Mouse (Mus musculus) hindbrain, embryonic 12.5 days (tissue): ENCODE measurements around the gene Dgkg. TPM values are rescaled to one million over a fixed set of nuclear protein-coding genes. Genes with fewer than 3 reads are reported as not detected.

Source experiments
- ATAC-seq: fragments of 200-750 bp; cut with Nextera tagmentation; 2 replicates; pipeline ENCODE4 v1.8.0; 2017; ENCODE audit warnings: moderate TSS enrichment; ENCODE audit not compliant: low FRiP score
- H3K27ac ChIP-seq: fragments of 300-500 bp; sonication (generic); 2 replicates; pipeline ENCODE4 v1.5.1; 2016; ENCODE audit warnings: mild to moderate bottlenecking
- H3K27me3 ChIP-seq: fragments of 300-500 bp; sonication (generic); 2 replicates; pipeline ENCODE4 v1.6.1; 2016; ENCODE audit warnings: mild to moderate bottlenecking
- H3K36me3 ChIP-seq: fragments of 300-500 bp; sonication (generic); 2 replicates; pipeline ENCODE4 v1.6.1; 2016; ENCODE audit warnings: mild to moderate bottlenecking
- H3K4me1 ChIP-seq: fragments of 300-500 bp; sonication (generic); 2 replicates; pipeline ENCODE4 v1.6.1; 2016
- H3K4me2 ChIP-seq: fragments of 300-500 bp; sonication (generic); replicated peaks from 2 replicates; pipeline ENCODE4 v1.6.1; 2016; ENCODE audit warnings: mild to moderate bottlenecking
- H3K4me3 ChIP-seq: fragments of 300-500 bp; sonication (generic); 2 replicates; pipeline ENCODE4 v1.5.1; 2016; ENCODE audit warnings: mild to moderate bottlenecking
- H3K9ac ChIP-seq: fragments of 300-500 bp; sonication (generic); 2 replicates; pipeline ENCODE4 v1.6.1; 2016; ENCODE audit warnings: mild to moderate bottlenecking, moderate library complexity
- H3K9me3 ChIP-seq: fragments of 300-500 bp; sonication (generic); replicated peaks from 2 replicates; pipeline ENCODE4 v1.6.1; 2016; ENCODE audit warnings: mild to moderate bottlenecking
- WGBS: fragments of 180-500 bp; shearing (Covaris S2); methylation state at CpG from one replicate; pipeline ENCODE4 v1.1.7; 2016; 5-methylcytosine and 5-hydroxymethylcytosine counted together
- polyA plus RNA-seq: library from polyadenylated mRNA; unstranded; fragments of >200 nt; fragmentation: Nextera tagmentation; extraction: Ambion mirVana; gene quantifications from 2 replicates; pipeline ENCODE4 v1.2.1, GENCODE M21; 2016

Dgkg gene
- polyA plus RNA-seq, 1 experiment from 2014 or later, result 0.17 TPM

GRCm38 (mm10) chr16:22551231-22552000, 105.6 kb downstream of the Dgkg start:
- Histone ChIP-seq H3K9me3 (no peaks in the 10 kb centered on the region), H3K4me2 (no peak overlapping the region), H3K36me3 (no peaks in the 10 kb centered on the region), H3K27ac (no peak overlapping the region), H3K4me1 (peaks cover 16% of the 10 kb centered on the region; the same call in 1 of the 2 replicates), H3K27me3 (peaks cover 9% of the 10 kb centered on the region; the same call in 1 of the 2 replicates), H3K9ac (no peak overlapping the region), H3K4me3 (no peak overlapping the region)
- 22% methylated on average over 11 of the region's 11 CpGs for WGBS
- ATAC-seq, result no peak

DNA sequence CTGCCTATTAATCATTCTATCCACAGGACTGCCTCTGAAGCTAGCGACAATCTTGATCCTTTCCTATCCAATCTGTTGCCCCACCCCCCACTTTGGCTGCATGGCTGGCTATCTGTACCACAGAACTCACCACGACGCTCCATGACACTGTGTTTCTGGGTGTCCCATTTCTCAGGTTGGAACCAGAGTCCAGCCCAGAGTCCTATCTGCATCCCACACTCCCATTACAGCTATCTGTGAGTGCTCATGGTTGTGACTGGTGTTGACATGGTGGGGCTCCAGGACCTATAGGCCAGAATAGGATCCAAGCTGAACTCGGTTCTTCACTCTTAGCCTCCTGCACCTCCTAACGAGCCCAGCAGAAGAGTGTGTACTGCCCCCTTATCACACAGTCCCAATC, 107.7 kb downstream of the Dgkg start:
- Histone ChIP-seq H3K36me3 (no peaks in the 10 kb centered on the region), H3K9me3 (no peaks in the 10 kb centered on the region), H3K4me2 (peak overlapping the region; percentile 66; the same call in 1 of the 2 replicates), H3K4me1 (peaks cover 23% of the 10 kb centered on the region), H3K9ac (no peak overlapping the region), H3K27me3 (peaks cover 9% of the 10 kb centered on the region; the same call in 1 of the 2 replicates), H3K4me3 (no peak overlapping the region), H3K27ac (no peak overlapping the region)
- WGBS, result 76% methylated on average over 5 of the region's 5 CpGs
- ATAC-seq, result no peak

GRCm38 (mm10) chr16:22548167-22549080, 108.6 kb downstream of the Dgkg start:
- peak overlapping the region; percentile 35 for H3K4me3 ChIP-seq
- peaks cover 17% of the 10 kb centered on the region; the same call in 1 of the 2 replicates for H3K4me1 ChIP-seq
- H3K4me2 ChIP-seq, result peak overlapping the region; percentile 66
- WGBS, result 10% methylated on average over 26 of the region's 26 CpGs
- H3K36me3 ChIP-seq, result no peaks in the 10 kb centered on the region
- ATAC-seq, result peak; percentile 90
- peak overlapping the region; percentile 49 for H3K9ac ChIP-seq
- peaks cover 9% of the 10 kb centered on the region; the same call in 1 of the 2 replicates for H3K27me3 ChIP-seq
- H3K27ac ChIP-seq, result no peak overlapping the region
- H3K9me3 ChIP-seq, result no peaks in the 10 kb centered on the region

- Histone ChIP-seq H3K36me3 (no peaks in the 10 kb centered on the region), H3K4me1 (peaks cover 17% of the 10 kb centered on the region; the same call in 1 of the 2 replicates), H3K27ac (no peak overlapping the region), H3K27me3 (peaks cover 9% of the 10 kb centered on the region; the same call in 1 of the 2 replicates), H3K9me3 (no peaks in the 10 kb centered on the region), H3K4me2 (peak overlapping the region; percentile 66), H3K4me3 (0 out of 2 replicates have a peak overlapping the region, but pooled peaks have one; percentile 6), H3K9ac (no peak overlapping the region)
- WGBS, result 58% methylated on average over 10 of the region's 10 CpGs
- ATAC-seq, result no peak; the same call in 1 of the 2 replicates
These were observed 109.3 kb downstream of the Dgkg start for GRCm38 (mm10) chr16:22547741-22548140.

GRCm38 (mm10) chr16:22545799-22546198, 111.2 kb downstream of the Dgkg start:
- no peak for ATAC-seq
- 66% methylated on average over 8 of the region's 8 CpGs for WGBS
- H3K9ac ChIP-seq, result no peak overlapping the region
- H3K9me3 ChIP-seq, result no peaks in the 10 kb centered on the region
- no peaks in the 10 kb centered on the region for H3K36me3 ChIP-seq
- no peak overlapping the region for H3K4me2 ChIP-seq
- H3K27ac ChIP-seq, result no peak overlapping the region
- no peak overlapping the region for H3K4me3 ChIP-seq
- peaks cover 9% of the 10 kb centered on the region; the same call in 1 of the 2 replicates for H3K27me3 ChIP-seq
- peaks cover 17% of the 10 kb centered on the region; the same call in 1 of the 2 replicates for H3K4me1 ChIP-seq

- Histone ChIP-seq H3K27ac (no peak overlapping the region), H3K36me3 (no peaks in the 10 kb centered on the region), H3K27me3 (peaks cover 9% of the 10 kb centered on the region; the same call in 1 of the 2 replicates), H3K4me1 (peaks cover 17% of the 10 kb centered on the region; the same call in 1 of the 2 replicates), H3K4me3 (no peak overlapping the region), H3K9me3 (no peaks in the 10 kb centered on the region), H3K4me2 (no peak overlapping the region), H3K9ac (no peak overlapping the region)
- 40% methylated on average over 3 of the region's 3 CpGs for whole genome bisulfite sequencing
- ATAC-seq, result no peak
These were observed 111.9 kb downstream of the Dgkg start for GRCm38 (mm10) chr16:22545016-22545561.

DNA sequence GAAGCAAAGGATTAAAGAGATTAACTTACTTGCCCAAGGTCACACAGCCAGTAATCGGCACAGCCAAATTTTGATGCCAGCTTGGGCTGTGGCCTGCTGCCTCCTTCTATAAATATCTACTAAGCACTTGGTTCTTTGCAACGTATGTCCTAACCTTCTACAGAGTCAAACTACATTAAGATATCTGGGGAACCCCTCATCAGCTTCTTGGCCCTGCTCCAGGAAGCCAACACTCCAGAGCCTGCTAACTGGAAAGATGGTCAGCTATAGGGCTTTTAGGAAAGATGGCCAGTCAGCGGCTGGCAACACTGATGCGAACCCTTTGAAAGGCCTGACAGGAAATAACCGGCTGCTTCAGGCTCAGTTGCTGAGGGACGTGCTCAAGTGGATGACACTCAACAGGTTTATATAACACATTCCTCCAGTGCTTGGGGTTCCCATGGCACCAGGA, 114.3 kb downstream of the Dgkg start:
- Histone ChIP-seq H3K9me3 (no peaks in the 10 kb centered on the region), H3K36me3 (no peaks in the 10 kb centered on the region), H3K4me2 (no peak overlapping the region), H3K4me1 (peaks cover 9% of the 10 kb centered on the region; the same call in 1 of the 2 replicates), H3K9ac (no peak overlapping the region), H3K4me3 (no peak overlapping the region), H3K27me3 (0 out of 2 replicates have a peak, but pooled peaks cover 5% of the 10 kb centered on the region), H3K27ac (no peak overlapping the region)
- 83% methylated on average over 6 of the region's 6 CpGs for WGBS
- ATAC-seq, result no peak

GRCm38 (mm10) chr16:22539275-22539674, 117.7 kb downstream of the Dgkg start:
- no peak overlapping the region for H3K4me3 ChIP-seq
- H3K36me3 ChIP-seq, result no peaks in the 10 kb centered on the region
- H3K9ac ChIP-seq, result no peak overlapping the region
- H3K27me3 ChIP-seq, result no peaks in the 10 kb centered on the region
- H3K4me2 ChIP-seq, result no peak overlapping the region
- no peak overlapping the region for H3K27ac ChIP-seq
- WGBS, result 72% methylated on average over 6 of the region's 6 CpGs
- no peaks in the 10 kb centered on the region for H3K4me1 ChIP-seq
- no peaks in the 10 kb centered on the region for H3K9me3 ChIP-seq
- ATAC-seq, result no peak

DNA sequence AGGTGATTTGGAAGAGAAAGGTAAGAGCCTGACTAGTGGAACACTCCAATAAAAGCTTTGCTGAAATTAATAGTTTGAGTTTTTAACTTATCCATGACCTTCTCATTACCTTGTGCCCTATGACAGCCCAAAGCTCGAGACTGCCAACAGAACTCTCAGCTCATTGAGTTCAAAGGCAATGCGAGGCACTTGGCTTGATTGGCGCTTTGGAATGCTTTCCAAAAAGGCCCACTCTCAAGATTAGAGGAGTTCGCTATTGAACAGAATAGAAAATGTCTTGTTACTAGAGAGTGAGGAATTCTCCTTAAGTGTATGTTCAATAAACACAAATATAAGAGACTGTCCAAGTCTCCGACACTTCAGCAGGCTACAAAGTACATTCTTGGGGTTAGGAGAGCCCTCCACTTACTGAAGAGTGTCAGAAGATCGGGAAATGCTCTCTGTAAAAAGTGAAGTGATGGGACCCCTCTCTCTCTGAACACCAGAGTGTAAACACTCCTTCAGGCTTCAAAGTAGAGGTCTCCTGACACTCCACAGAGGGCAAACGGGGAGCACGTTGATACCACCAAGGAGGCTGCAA, 120.3 kb downstream of the Dgkg start:
- Histone ChIP-seq H3K4me1 (no peaks in the 10 kb centered on the region), H3K27ac (no peak overlapping the region), H3K4me3 (no peak overlapping the region), H3K27me3 (no peaks in the 10 kb centered on the region), H3K36me3 (no peaks in the 10 kb centered on the region), H3K9ac (no peak overlapping the region), H3K4me2 (no peak overlapping the region), H3K9me3 (no peaks in the 10 kb centered on the region)
- WGBS, result 84% methylated on average over 8 of the region's 8 CpGs
- no peak for ATAC-seq

DNA sequence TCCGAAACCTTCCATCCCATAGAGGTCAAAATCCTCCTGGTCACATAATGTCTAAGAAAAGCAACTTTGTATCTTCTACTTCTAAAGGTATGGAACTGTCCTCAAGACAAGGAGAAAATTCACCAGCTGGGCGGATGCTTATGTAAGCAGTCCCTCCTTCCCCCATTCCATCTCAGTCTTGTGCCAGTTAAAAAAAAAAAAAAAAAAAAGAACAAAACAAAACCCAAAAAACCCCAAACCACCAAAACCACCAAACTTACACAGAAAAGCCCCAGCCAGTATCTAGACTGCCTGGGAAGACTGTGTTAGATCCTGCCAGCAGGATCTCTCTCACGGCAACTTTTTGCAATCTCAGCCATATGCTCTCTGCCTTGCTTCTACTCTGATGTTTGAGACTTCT, 123.9 kb downstream of the Dgkg start:
- H3K9me3 ChIP-seq, result no peaks in the 10 kb centered on the region
- no peaks in the 10 kb centered on the region for H3K36me3 ChIP-seq
- no peak overlapping the region for H3K4me3 ChIP-seq
- no peak overlapping the region for H3K27ac ChIP-seq
- 76% methylated on average over 3 of the region's 3 CpGs for WGBS
- no peak overlapping the region for H3K9ac ChIP-seq
- no peaks in the 10 kb centered on the region for H3K4me1 ChIP-seq
- H3K4me2 ChIP-seq, result no peak overlapping the region
- H3K27me3 ChIP-seq, result no peaks in the 10 kb centered on the region
- ATAC-seq, result no peak

DNA sequence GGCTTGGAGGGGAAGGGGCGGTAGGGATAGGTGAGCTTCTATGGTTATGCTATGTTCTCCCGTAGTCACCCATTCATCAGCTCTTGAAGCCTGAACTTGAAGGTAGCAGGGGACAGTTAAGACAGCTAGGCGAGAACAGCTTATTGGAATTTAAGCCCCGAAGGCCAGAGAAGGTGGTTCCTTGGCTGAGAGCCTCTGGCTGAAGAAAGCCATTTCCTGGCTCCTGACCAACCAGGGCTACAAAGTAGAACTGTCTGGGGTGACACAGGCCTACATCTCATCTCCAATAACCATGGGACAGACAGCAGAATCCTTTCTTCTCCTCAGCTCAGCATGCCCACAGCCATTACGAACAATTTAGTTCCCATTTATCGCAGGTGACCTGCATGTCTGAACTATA, 125.2 kb downstream of the Dgkg start:
- Histone ChIP-seq H3K36me3 (no peaks in the 10 kb centered on the region), H3K4me1 (no peaks in the 10 kb centered on the region; the same call in 1 of the 2 replicates), H3K27me3 (no peaks in the 10 kb centered on the region), H3K9ac (no peak overlapping the region), H3K4me2 (no peak overlapping the region), H3K4me3 (no peak overlapping the region), H3K27ac (no peak overlapping the region), H3K9me3 (no peaks in the 10 kb centered on the region)
- no peak for ATAC-seq
- 94% methylated on average over 6 of the region's 6 CpGs for WGBS
